Mouse (Mus musculus) WW6 (cell line): ENCODE measurements around the gene Arhgdib.
A peak's percentile ranks its signal among the peaks of the same experiment; 100 is the strongest.

Source experiments
- DNase-seq: peaks from one replicate; pipeline ENCODE4 v3.0.0-alpha.2; 2013; ENCODE audit warnings: low read depth, low spot score

The Arhgdib gene

DNA sequence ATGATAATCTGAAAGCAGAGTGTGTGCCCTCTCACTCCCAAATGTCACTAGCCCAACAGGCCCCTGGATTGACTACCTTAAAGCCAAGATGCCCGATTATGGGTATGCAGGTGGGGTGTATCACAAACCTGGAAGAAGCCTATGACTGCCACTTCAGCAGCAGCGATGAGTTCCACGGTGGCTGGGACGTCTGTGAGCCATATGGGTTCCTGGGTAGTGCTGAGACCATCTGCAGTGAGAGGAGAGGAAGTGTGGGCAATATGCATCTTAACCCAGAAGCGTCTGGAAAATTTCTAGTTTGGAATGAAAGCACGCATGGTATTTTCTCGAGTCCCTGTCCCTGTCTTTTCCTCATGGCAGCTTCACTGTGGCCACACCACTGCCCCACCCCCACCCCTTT lies 20.1 kb downstream of the Arhgdib start:
- DNase-seq: no peak

DNA sequence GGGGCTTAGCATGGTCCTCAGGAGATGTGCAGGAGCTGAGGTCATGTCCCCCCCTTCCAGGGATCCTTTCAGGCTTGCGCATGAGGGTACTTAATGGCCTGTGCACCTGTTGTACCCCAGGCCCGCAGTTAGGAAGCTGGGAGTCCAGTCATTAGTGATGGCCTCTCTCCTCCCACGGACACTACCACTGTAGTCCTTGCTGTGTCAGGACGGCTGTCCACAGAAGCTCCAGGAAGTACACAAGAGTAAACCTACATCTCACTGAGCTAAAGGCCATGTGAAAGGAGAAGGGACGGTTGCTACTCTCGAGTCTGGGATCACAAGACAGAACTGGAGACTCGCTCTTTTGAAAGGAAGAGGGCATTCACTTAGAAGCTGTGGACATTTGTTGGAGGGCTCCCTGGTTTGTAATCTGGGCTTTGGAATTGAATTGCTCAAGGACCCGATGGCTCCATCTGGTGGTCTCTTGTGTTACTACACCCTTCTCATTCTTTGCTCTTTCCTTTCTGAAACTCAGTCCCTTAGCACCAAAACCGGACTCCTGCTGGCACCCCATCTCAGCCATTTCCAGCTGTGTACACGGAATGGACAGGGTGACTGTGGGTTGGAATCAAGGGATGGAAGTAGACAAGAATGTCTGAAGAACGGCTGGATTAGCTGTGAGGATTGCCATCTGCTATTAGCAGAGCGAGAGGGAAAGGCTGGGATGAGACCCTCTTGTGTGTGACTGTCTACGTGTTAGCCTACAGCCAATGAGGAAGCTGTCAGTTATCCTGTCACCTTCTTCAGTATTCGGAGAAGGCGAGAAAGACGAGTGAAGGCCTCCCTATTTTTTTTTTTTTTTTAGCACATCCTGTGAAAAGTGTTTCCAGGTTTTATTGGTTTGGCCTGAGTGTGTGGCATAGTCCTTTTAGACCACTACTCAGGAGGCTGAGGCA lies 21.1 kb downstream of the Arhgdib start:
- peak; percentile 52 for DNase-seq

GRCm38 (mm10) chr6:136917885-136918284 lies 23.8 kb downstream of the Arhgdib start:
- DNase-seq: no peak

- no peak for DNase-seq
Measured at GRCm38 (mm10) chr6:136915721-136916395, 25.8 kb downstream of the Arhgdib start.

DNA sequence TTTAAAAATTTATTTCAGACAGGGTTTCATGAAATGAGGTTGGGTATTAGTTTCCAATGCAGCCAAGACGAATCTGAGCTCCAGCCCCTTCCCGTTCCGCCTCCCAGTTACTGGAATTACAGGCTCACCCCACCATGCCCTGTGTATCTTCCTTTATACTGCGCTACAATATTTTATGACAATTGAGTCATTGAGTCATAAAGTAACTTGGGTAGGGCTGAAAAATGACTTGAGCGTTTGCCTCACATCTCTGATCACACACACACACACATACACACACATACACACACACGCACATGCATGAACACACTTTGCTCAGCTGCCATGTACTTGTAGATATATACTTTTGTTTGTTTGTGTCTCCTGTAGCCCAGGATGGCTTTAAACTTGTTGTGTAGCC lies 27.5 kb downstream of the Arhgdib start:
- DNase-seq: no peak

DNA sequence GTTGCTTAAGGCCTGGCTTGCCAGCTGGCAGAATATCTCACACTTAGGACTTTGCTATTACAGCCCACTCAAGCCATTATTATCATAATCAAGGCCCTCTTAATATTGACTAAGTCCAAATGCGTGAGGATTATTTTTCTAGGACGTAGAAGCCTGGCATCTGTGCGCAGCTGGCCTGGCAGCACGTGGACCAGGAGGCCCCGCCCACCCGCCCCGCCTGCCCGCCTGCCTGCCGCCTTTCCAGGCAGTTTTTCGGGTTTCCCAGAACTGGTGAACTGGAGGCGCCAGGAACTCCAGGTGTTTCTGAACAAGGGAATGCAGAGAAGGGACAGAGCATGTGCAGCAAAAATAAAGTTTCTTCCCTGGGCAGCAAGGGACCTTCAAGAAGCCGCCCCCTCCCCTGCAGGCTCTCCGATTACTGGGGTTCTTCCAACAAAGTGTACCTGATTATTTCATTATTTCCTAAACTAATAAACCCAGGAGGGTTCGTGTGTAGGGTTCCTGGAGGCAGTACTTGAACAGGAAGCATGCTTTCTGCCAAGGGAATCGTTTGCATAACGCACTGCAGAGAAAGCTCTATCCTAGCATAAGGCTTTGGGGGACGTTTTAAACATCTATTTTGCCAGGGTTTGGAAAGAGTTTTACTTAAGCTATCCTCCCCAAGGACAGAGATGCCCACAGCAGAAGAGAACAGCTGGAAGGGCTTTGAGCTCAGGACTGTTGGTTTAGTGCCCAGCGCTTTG lies 28.1 kb downstream of the Arhgdib start:
- DNase-seq: no peak

DNA sequence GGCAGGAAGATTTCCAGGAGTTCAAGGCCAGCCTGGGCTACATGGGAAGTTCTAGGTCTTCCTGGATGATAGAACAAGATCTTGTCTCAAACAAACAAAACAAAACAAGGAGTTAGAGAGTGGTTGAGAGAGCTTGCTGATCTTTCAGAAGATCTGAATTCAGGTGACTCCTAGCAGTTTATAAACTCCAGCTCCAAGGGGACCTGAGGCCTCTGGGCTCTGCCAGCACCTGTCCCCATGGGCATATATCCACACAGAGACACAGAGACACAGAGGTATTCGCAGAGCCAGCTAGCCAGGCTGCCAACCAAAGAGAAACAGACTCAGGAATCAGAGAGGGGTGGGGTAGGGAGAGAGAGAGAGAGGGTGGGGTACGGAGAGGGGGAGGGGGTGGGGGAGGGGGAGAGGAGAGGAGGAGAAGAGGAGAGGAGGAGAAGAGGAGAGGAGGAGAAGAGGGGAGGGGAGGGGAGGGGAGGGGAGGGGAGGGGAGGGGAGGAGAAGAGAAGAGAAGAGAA lies 28.9 kb downstream of the Arhgdib start:
- DNase-seq: no peak

- DNase-seq: no peak
Measured at GRCm38 (mm10) chr6:136910247-136910890, 31.3 kb downstream of the Arhgdib start.

GRCm38 (mm10) chr6:136906937-136907293 lies 34.8 kb downstream of the Arhgdib start:
- DNase-seq: no peak

GRCm38 (mm10) chr6:136906283-136906936 lies 35.3 kb downstream of the Arhgdib start:
- DNase-seq: no peak

DNA sequence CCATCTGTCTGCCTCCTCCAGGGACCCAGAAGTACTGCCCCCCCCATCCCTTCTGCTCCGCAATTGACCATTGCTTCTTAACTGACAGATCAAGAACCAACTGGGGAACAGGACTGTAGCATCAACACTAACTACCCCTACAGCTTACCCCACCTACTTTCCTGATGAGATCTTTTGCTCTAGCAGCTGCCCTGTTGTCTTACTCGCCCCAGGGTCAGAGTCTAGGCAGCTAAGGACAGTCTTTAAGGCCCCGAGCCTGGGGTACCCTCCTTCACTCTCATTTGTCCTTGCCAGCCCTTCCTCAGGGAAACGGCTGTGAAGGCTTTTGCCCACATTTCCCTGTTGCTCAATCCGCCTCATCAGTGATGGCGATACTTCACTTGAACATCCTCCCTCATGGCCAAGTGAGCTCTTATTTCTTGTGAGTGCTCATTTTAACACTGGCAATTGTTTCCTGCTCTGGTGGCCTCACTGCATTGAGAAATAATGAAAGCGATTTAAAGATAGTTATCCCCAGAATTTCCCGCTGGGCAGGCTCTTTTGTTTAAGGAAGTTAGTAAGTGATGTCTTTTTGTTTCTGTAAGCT lies 37.7 kb downstream of the Arhgdib start:
- DNase-seq: no peak

GRCm38 (mm10) chr6:136902527-136902926 lies 39.2 kb downstream of the Arhgdib start:
- DNase-seq: no peak

DNA sequence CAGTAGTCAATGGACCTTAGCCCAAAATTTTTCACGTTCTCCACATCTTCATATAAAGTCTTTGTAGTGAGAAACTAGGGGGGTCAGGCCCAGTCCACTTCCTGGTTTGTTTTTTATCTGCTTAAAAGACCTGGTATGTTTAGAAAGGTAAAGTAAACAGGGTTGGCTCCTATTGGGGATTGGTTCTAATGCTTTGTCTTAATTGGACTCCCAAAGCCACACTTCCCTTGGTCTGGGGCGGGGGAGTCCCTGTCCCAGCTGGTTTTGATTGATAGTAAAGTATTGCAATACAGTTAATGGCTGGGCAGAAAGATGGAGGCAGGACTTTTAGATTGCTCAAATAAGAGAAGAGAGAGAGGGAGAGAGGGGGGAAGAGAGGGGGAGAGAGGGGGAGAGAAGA lies 40.7 kb downstream of the Arhgdib start:
- DNase-seq: no peak

DNA sequence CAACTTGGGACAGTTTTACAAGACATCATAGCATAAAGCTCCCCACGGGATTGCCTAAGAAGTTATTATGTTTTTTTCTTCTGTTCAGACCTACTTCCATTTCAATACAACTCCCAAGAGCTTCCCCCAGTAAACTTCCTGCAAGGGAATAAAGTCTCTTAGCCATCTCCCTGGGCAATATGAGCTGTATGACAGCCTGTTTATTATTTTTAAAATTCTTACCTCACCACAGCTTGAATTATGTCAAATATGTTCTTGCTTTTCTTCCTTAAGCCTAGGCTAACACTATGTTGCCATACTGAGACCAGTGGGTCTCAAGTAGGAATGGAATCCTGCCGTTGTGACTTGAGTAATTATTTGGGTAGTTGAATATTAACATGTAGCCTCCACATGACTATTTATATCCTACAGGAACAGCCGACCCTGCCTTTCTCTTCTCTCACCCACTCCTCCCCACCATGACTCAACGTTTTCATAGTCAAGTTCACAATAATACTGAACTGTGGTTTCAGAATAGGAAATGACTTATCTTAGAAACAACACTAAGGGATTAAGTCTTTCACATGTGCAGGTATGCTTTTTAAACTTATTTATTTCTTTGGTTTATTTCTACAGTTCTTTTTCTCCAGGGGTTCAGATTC lies 41.2 kb downstream of the Arhgdib start:
- DNase-seq: no peak

- no peak for DNase-seq
Measured at GRCm38 (mm10) chr6:136898954-136899353, 42.7 kb downstream of the Arhgdib start.

GRCm38 (mm10) chr6:136898222-136898621 lies 43.5 kb downstream of the Arhgdib start:
- DNase-seq: no peak

- no peak for DNase-seq
Measured at GRCm38 (mm10) chr6:136897789-136898188, 43.9 kb downstream of the Arhgdib start.

GRCm38 (mm10) chr6:136894532-136895339 lies 47.0 kb downstream of the Arhgdib start:
- DNase-seq: no peak

DNA sequence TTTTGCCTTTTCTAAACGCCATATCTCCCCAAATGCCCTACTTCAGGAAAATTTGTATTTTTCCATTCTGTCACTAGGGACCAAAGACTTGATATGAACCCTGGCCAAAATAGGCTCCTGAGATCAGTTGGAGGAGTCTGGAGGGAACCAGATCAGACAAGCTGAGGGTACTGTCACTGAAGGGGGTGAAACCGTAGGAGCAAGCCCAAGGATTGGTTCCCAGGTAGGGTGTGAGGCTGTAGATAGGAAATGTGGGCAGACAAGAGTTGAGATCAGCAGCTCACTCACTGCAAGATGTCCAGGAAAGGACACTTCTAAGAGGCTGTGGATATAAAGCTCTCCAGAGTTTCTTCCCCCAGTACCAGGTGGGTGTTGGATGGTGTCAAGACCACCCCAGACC lies 49.7 kb downstream of the Arhgdib start:
- no peak for DNase-seq
